Mouse (Mus musculus): ENCODE measurements around the gene Sorl1. TPM values are rescaled to one million over a fixed set of nuclear protein-coding genes. Genes with fewer than 3 reads are reported as not detected.

Gene Sorl1
- polyA plus RNA-seq, 1 experiment from 2014 or later, result 15.5 TPM

- Histone ChIP-seq H3K4me3 (ENCODE audit: low read depth, low read length) (no peak overlapping the region), H3K27me3 (ENCODE audit: control insufficient read depth, insufficient read depth, low read length) (no peaks in the 10 kb centered on the region), H3K27ac (ENCODE audit: low read length) (no peak overlapping the region), H3K4me1 (ENCODE audit: control insufficient read depth, insufficient read depth, low read length) (no peaks in the 10 kb centered on the region), H3K9ac (replicated peaks; ENCODE audit: low read depth, low read length) (no peak overlapping the region), H3K9me3 (ENCODE audit: control insufficient read depth, low read depth, low read length) (no peaks in the 10 kb centered on the region), H3K36me3 (ENCODE audit: control insufficient read depth, insufficient read depth, low read length) (no peaks in the 10 kb centered on the region; the same call in 1 of the 2 replicates), H3K4me2 (replicated peaks; ENCODE audit: low read depth, low read length) (no peak overlapping the region)
- ATAC-seq (ENCODE audit: insufficient number of reproducible peaks, insufficient read depth, low FRiP score, low read depth), result no peak
- 71% methylated on average over 16 of the region's 16 CpGs for WGBS
Observed at GRCm38 (mm10) chr9:42077112-42077845, 46.8 kb downstream of the Sorl1 start.

- no peak for ATAC-seq (ENCODE audit: insufficient number of reproducible peaks, insufficient read depth, low FRiP score, low read depth)
Observed at GRCm38 (mm10) chr9:42076256-42076849, 47.7 kb downstream of the Sorl1 start.

GRCm38 (mm10) chr9:42075241-42075640 is 48.9 kb downstream of the Sorl1 start:
- no peak for ATAC-seq (ENCODE audit: insufficient number of reproducible peaks, insufficient read depth, low FRiP score, low read depth)
- no peaks in the 10 kb centered on the region for H3K4me1 ChIP-seq (ENCODE audit: control insufficient read depth, insufficient read depth, low read length)
- H3K9ac ChIP-seq (replicated peaks; ENCODE audit: low read depth, low read length), result no peak overlapping the region
- no peak overlapping the region for H3K4me3 ChIP-seq (ENCODE audit: low read depth, low read length)
- WGBS, result 63% methylated on average over 2 of the region's 2 CpGs
- H3K4me2 ChIP-seq (replicated peaks; ENCODE audit: low read depth, low read length), result no peak overlapping the region
- no peak overlapping the region for H3K27ac ChIP-seq (ENCODE audit: low read length)
- H3K27me3 ChIP-seq (ENCODE audit: control insufficient read depth, insufficient read depth, low read length), result no peaks in the 10 kb centered on the region
- no peaks in the 10 kb centered on the region for H3K36me3 ChIP-seq (ENCODE audit: control insufficient read depth, insufficient read depth, low read length)
- no peaks in the 10 kb centered on the region for H3K9me3 ChIP-seq (ENCODE audit: control insufficient read depth, low read depth, low read length)

More at GRCm38 (mm10) chr9:42076256-42076849, 47.7 kb downstream of the Sorl1 start:
- no peak overlapping the region for H3K9ac ChIP-seq (replicated peaks; ENCODE audit: low read depth, low read length)
- no peaks in the 10 kb centered on the region for H3K27me3 ChIP-seq (ENCODE audit: control insufficient read depth, insufficient read depth, low read length)
- no peak overlapping the region for H3K4me3 ChIP-seq (ENCODE audit: low read depth, low read length)
- 84% methylated on average over 10 of the region's 10 CpGs for WGBS
- H3K36me3 ChIP-seq (ENCODE audit: control insufficient read depth, insufficient read depth, low read length), result no peaks in the 10 kb centered on the region; the same call in 1 of the 2 replicates
- no peaks in the 10 kb centered on the region for H3K9me3 ChIP-seq (ENCODE audit: control insufficient read depth, low read depth, low read length)
- no peak overlapping the region for H3K4me2 ChIP-seq (replicated peaks; ENCODE audit: low read depth, low read length)
- H3K27ac ChIP-seq (ENCODE audit: low read length), result no peak overlapping the region
- no peaks in the 10 kb centered on the region for H3K4me1 ChIP-seq (ENCODE audit: control insufficient read depth, insufficient read depth, low read length)

DNA sequence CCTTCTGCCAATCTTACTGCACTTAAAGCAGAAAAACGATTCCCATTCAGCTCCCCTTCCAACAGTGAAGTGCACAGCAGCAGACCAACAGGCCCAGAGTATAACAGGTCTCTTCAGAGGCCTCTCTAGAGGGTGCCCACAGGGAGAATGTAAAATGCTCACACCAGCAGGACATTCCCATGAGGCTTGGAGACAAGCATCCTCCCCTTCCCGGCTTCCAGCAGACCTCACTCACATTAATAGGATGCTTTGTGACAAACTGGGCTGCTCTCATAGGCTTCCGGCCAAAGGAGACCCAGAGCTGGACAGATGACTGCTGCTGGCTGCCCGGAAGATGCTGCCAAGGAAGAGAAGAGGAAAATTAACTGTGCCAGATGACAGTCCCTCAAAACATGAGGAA is 52.1 kb downstream of the Sorl1 start:
- no peak for ATAC-seq (ENCODE audit: insufficient number of reproducible peaks, insufficient read depth, low FRiP score, low read depth)
- Histone ChIP-seq H3K27ac (ENCODE audit: low read length) (no peak overlapping the region), H3K4me3 (ENCODE audit: low read depth, low read length) (no peak overlapping the region), H3K9me3 (ENCODE audit: control insufficient read depth, low read depth, low read length) (no peaks in the 10 kb centered on the region), H3K9ac (replicated peaks; ENCODE audit: low read depth, low read length) (no peak overlapping the region), H3K4me2 (replicated peaks; ENCODE audit: low read depth, low read length) (no peak overlapping the region), H3K4me1 (ENCODE audit: control insufficient read depth, insufficient read depth, low read length) (no peaks in the 10 kb centered on the region), H3K36me3 (ENCODE audit: control insufficient read depth, insufficient read depth, low read length) (no peaks in the 10 kb centered on the region), H3K27me3 (ENCODE audit: control insufficient read depth, insufficient read depth, low read length) (no peaks in the 10 kb centered on the region)
- WGBS, result 54% methylated on average over 4 of the region's 4 CpGs

DNA sequence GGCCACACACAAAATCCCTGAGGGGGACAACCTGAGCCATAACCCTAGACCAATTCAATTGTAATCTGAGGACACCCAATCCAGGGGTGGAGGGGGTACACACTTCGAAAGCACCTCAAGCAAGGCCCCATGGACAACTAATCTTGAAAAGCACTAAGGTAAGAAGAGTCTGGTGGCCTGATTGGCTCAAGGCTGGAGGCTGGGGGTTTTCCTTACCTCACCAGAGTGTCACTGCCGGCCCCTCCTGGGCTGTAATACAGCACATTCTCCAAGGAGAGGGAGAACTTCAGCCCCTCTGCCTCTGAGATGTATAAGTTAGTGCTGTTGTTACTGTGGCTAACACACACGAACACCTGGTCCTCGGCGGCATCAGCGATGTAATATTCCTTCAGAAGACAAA is 53.2 kb downstream of the Sorl1 start:
- Histone ChIP-seq H3K9me3 (ENCODE audit: control insufficient read depth, low read depth, low read length) (no peaks in the 10 kb centered on the region), H3K36me3 (ENCODE audit: control insufficient read depth, insufficient read depth, low read length) (no peaks in the 10 kb centered on the region), H3K4me3 (ENCODE audit: low read depth, low read length) (no peak overlapping the region), H3K9ac (replicated peaks; ENCODE audit: low read depth, low read length) (no peak overlapping the region), H3K4me2 (replicated peaks; ENCODE audit: low read depth, low read length) (no peak overlapping the region), H3K27ac (ENCODE audit: low read length) (no peak overlapping the region), H3K27me3 (ENCODE audit: control insufficient read depth, insufficient read depth, low read length) (no peaks in the 10 kb centered on the region), H3K4me1 (ENCODE audit: control insufficient read depth, insufficient read depth, low read length) (no peaks in the 10 kb centered on the region)
- no peak for ATAC-seq (ENCODE audit: insufficient number of reproducible peaks, insufficient read depth, low FRiP score, low read depth)
- WGBS, result 87% methylated on average over 6 of the region's 6 CpGs

DNA sequence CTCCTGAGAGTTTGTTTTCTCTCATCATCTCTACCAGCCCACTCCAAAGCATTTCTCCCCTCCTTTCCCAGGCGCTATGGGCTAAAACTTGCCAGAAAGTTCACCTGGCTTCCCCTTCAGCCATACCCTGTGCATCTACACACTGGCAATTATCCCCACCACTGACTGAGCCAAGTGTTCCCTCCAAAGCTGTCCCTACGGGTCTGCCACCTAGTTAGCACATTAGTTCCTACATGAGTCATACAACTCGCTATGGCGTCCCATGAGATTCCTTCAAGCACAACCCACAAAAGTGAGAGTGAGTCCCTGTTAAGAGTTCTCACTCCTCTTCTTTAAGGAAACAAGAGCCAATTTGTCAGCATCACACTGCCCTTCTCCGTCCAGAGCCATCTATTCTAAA is 54.6 kb downstream of the Sorl1 start:
- Histone ChIP-seq H3K27me3 (ENCODE audit: control insufficient read depth, insufficient read depth, low read length) (no peaks in the 10 kb centered on the region), H3K27ac (ENCODE audit: low read length) (no peak overlapping the region), H3K9ac (replicated peaks; ENCODE audit: low read depth, low read length) (no peak overlapping the region), H3K36me3 (ENCODE audit: control insufficient read depth, insufficient read depth, low read length) (no peaks in the 10 kb centered on the region), H3K4me3 (ENCODE audit: low read depth, low read length) (no peak overlapping the region), H3K9me3 (ENCODE audit: control insufficient read depth, low read depth, low read length) (no peaks in the 10 kb centered on the region), H3K4me2 (replicated peaks; ENCODE audit: low read depth, low read length) (no peak overlapping the region), H3K4me1 (ENCODE audit: control insufficient read depth, insufficient read depth, low read length) (no peaks in the 10 kb centered on the region)
- WGBS, result 92% methylated on average over 5 of the region's 5 CpGs
- ATAC-seq (ENCODE audit: insufficient number of reproducible peaks, insufficient read depth, low FRiP score, low read depth), result no peak

DNA sequence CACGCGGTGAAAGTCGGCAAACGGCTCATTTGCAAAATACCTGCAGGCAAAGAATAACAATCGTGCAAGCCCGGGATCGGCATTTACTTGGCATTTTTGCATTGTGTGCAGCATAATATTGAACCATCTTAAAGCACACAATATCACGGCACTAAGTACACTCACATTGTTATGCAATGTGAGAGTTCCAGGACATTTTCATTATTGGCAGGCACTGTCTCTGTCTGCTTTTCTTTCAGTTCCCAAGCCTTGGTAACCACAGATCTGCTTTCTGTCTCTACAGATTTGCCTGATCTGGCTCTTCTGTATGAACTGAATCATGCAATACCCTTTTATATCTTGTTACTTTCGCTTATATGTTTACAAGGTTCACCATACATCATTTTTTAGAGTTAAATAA is 56.1 kb downstream of the Sorl1 start:
- no peak for ATAC-seq (ENCODE audit: insufficient number of reproducible peaks, insufficient read depth, low FRiP score, low read depth)
- Histone ChIP-seq H3K9ac (replicated peaks; ENCODE audit: low read depth, low read length) (no peak overlapping the region), H3K27ac (ENCODE audit: low read length) (no peak overlapping the region), H3K36me3 (ENCODE audit: control insufficient read depth, insufficient read depth, low read length) (no peaks in the 10 kb centered on the region), H3K4me2 (replicated peaks; ENCODE audit: low read depth, low read length) (no peak overlapping the region), H3K9me3 (ENCODE audit: control insufficient read depth, low read depth, low read length) (no peaks in the 10 kb centered on the region), H3K4me1 (ENCODE audit: control insufficient read depth, insufficient read depth, low read length) (no peaks in the 10 kb centered on the region), H3K4me3 (ENCODE audit: low read depth, low read length) (no peak overlapping the region), H3K27me3 (ENCODE audit: control insufficient read depth, insufficient read depth, low read length) (no peaks in the 10 kb centered on the region)
- WGBS, result 49% methylated on average over 9 of the region's 9 CpGs

- Histone ChIP-seq H3K9me3 (ENCODE audit: control insufficient read depth, low read depth, low read length) (no peaks in the 10 kb centered on the region), H3K4me1 (ENCODE audit: control insufficient read depth, insufficient read depth, low read length) (no peaks in the 10 kb centered on the region), H3K27ac (ENCODE audit: low read length) (no peak overlapping the region), H3K4me2 (replicated peaks; ENCODE audit: low read depth, low read length) (no peak overlapping the region), H3K27me3 (ENCODE audit: control insufficient read depth, insufficient read depth, low read length) (no peaks in the 10 kb centered on the region), H3K4me3 (ENCODE audit: low read depth, low read length) (no peak overlapping the region), H3K36me3 (ENCODE audit: control insufficient read depth, insufficient read depth, low read length) (no peaks in the 10 kb centered on the region), H3K9ac (replicated peaks; ENCODE audit: low read depth, low read length) (no peak overlapping the region)
- no peak for ATAC-seq (ENCODE audit: insufficient number of reproducible peaks, insufficient read depth, low FRiP score, low read depth)
- WGBS, result 85% methylated on average over 1 of the region's 1 CpGs
Observed at GRCm38 (mm10) chr9:42065756-42066155, 58.3 kb downstream of the Sorl1 start.

Measured in stomach, embryonic 14.5 days (tissue).